Mouse (Mus musculus) erythroblast, adult 5-6 weeks (primary cell): ENCODE data around the gene Hoxd9. TPM values are rescaled to one million over a fixed set of nuclear protein-coding genes. Genes with fewer than 3 reads are reported as not detected.

ENCODE experiments used
- ATAC-seq: replicated peaks from 2 replicates; pipeline ENCODE4 v1.8.0; 2016; ENCODE audit warnings: moderate number of reproducible peaks, mild to moderate bottlenecking, moderate TSS enrichment, inconsistent platforms; ENCODE audit not compliant: poor library complexity, low FRiP score, severe bottlenecking
- total RNA-seq, 2 experiments: library from RNA; stranded (forward) in 1 of 2; stranded (reverse) in 1 of 2; fragments of 150-400 nt in 1 of 2; fragments of 200-764, 138-1000 nt in 1 of 2; gene quantifications; 2 replicates each; pipeline versions ENCODE4 v1.2.3 to v1.2.4; 2015 to 2017; ENCODE audit warnings: low replicate concordance in 2 of 2

Gene Hoxd9
- total RNA-seq, 2 experiments from 2014 or later: not detected

DNA sequence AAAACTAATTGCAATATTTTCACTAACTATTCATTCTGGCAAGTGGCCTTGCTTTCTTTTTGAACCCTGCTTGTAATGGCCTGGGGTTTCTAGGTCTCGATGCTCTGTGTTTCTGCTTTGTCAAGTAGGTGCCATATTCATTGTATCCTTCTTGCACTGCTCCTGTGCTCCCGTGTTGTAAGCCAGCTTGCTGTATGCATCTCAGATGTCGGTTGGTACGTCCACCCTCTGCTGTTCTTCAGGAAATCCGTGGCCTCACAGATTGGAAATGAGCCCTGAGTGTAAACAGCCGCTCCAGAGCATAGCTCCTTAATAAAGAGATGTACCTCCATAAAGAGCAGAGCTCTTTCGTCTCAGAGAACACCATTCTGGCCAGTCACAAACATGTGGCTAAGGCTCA, 10.1 kb downstream of the Hoxd9 start:
- ATAC-seq: no peak

DNA sequence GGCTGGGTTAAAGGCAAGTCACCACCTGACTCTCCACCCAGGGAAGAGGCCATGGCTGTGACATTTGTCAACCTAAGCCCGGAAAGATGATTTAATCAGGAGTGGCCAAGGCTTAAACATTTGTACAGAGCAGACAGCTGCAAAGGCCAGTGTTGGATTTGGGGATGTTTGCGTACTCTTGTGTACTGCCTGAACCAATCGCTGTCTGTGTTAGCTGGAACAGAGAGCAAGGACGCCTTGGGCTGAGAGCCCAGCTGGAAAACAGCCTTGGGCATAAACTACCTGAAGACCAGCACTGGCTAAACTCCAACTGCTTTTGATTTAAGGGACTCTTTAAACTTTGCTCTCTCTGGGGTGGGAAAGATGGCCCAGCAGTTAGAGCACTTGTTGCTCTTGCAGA, 11.1 kb downstream of the Hoxd9 start:
- ATAC-seq: no peak

DNA sequence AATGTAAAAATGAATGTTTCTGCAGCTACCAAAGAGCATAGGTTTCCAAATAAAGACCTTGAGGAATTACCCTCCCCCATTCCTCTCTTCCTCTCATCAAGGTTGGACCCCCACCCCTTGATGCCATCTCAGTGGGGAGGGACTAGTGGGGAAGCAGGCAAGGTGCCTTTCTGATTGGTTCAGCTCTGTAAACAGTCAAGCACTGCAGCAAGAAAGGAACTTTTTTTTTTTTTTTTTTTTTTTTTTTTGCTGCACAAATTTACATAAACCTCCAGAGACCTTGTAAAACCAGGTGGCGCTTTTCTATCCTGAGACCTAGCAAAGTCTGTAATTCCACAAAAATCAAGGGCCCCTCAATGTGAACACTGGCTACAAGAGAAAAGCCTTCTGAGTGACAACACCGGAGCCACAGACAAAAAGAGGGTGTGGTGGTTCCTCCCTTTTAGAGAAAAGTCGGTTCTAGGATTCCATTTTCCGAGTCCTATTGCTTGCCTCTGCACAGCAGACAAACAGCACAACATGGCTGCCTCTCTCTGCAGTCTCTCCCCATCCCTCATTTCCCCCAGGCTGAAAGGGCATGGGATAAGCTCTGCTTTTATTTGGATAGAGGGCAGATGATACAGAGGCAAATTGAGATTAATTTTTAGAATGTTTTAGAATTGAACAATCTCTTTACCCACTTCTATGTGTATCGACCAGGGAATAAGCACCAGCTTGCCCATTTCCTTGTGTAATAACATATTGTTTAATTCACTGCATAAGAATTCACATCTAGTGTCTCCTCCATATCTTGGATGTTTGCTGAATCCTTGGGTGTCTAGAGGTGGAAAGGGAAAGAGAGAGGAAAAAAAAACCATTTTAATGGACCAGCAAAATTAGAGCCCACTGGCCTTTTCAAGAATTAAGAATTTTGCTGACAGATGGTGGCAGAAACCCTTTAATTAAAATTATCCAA, 12.2 kb downstream of the Hoxd9 start:
- ATAC-seq: no peak

DNA sequence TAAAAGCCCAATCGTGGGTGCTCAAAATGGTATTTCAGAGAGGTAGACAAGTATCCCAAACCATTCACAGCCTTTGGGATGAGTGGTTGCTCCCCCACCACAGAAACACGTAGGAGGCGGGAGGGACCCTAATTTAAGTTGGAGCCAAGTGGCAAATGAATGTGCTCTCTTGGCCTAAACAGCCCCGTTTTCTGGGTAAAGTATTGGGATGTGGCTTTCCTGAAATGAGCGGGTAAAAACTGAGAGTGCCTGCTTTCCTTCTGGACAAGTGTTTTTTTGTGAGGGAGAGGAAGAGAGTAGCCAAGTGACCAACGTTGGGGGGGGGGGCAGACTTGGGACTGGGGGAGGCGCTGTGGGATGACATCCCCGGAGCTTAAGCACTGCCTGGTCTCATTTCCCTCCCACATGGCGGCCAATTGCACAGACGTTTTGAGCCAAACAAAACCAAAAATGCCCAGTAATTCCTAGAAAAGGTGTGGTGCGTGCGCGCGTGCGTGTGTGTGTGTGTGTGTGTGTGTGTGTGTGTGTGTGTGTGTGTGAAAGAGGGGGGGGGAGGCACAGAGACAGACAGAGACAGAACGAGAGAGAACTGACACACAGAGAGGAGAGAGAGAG, 13.5 kb downstream of the Hoxd9 start:
- no peak for ATAC-seq

DNA sequence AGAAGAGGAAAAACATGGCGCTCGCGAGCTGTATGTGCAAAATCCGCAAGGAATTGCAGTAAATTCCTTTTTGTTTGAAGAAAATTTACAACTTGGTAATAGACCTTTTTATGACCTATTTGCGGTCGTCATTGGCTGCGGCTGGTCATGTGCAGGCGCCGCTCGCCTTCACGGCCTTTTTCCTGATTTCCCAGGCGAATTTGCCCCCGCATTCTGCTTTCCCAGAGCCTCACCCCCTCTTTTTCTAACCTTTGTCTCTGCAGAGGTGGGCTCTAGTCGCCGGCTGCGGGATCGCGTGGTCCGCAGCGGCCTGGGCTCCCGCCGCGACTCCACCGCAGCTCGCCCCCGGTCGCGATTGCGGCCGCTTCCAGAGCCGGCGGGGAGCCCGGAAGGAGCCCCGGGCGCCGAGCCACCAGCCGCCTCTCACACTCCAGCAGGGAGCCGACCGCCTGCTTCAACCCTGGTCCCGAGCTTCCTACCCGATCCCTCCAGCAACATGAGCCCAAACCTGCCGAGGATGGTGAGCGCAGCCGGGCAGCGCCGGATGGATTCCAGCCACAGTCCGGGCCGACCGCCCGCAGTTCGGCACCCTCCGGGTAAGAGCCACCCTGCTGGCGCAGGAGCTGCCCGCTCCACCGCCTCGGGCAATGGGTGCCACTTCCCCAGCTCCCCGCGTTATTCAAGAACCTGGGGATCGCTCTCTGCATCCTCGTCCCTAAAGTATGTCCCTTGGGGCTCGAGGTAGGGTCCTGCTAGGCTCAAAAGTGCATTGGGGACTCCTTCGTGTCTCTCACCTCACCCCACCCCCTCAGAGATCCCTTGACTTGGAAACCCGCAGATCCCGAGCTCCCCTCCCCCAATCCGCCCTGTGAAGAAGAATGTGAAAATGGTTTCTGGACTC, 14.4 kb downstream of the Hoxd9 start, which contains the start of the genes Hoxd3 and Hoxd4:
Gene Hoxd3, plus strand, starts transcription at position 207 of the 901 bp plus-strand sequence.
Gene Hoxd4, plus strand, starts transcription at position 209 of the 901 bp plus-strand sequence.
- no peak for ATAC-seq

DNA sequence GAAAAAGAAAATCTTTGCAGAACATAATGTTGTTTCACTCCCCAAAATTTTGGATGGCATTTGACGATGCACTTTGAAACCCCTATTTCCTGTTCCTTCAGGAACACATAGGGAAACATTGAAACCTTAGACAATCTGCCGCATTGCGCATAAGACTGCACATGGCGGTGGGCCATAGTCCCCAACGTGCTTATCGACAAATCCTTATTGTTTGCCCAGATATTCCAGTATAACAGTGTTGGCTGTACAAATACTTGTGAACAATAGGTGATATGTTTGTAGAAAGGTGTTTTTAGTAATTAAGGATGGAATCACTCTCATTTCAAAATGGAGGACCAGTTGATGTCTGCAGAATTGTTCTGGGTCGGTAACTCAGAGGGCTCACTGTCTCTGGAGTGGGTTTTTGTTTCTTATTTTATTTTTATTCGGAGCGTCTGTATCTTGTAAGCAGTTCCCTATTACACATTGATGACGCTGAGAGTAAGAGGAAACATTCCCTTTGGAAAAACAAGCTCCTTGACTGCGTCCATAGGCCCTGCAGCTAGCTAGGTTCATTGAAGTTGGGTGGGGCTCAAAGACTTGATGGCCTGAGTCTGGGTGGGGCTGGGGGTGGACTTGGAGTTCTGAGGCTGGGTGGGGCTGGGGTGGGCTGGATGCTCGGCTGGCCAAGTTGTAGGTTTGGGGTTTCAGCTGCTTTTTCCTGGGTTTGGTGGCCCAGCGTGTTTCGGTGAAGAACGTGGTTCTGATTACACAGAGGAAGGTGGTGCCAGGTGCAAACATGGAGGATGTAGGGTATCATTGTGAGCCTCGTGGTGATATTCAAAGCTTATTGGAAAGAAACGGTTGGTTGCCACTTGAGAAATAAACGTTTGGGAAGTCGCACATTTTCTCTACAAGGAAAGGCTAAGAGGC, 16.0 kb downstream of the Hoxd9 start:
- ATAC-seq: no peak

GRCm38 (mm10) chr2:74714156-74714789, 16.7 kb downstream of the Hoxd9 start:
- ATAC-seq: no peak

DNA sequence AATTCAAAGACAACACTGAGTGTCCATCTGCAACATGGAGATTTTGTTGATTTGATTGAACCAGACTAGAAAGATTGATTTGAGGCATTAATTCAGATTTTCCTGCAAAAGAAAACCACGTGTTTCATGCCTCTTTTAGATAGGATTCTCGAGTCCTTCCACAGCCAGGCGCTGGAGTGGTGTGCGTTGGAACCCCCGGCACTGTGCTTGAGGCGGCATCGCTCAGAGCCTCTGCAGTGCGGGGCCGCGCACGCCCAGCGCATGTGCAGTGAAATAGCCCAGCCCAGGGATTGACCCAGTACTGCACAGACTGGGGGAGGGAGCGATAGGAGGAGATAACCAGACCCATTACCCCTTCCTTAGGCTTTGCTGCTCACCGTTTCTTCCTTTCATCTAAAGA, 17.4 kb downstream of the Hoxd9 start:
- no peak for ATAC-seq

- ATAC-seq: no peak
These were observed 18.1 kb downstream of the Hoxd9 start for GRCm38 (mm10) chr2:74715504-74716241.

GRCm38 (mm10) chr2:74720384-74720783, 22.9 kb downstream of the Hoxd9 start:
- ATAC-seq: no peak

GRCm38 (mm10) chr2:74720955-74721491, 23.5 kb downstream of the Hoxd9 start:
- no peak for ATAC-seq

DNA sequence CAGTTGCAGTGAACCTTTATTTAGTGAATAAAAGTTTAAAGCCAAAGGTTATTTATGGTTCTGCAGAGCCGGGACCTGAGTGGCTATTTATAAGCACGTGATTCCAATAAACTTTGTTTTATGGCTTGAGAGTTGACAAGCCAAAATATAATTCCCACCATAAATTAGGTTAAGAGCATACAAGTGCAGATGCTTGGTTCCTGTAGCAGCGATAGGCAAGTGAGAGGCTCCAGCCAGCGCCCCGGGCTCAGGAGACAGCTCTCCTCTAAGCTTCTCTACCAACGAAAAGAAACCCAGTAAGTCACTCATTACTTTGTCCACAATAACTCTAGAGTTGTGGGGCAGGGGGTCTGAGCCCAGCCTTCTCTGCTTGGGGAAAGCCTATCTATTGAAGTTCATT, 24.4 kb downstream of the Hoxd9 start:
- no peak for ATAC-seq

DNA sequence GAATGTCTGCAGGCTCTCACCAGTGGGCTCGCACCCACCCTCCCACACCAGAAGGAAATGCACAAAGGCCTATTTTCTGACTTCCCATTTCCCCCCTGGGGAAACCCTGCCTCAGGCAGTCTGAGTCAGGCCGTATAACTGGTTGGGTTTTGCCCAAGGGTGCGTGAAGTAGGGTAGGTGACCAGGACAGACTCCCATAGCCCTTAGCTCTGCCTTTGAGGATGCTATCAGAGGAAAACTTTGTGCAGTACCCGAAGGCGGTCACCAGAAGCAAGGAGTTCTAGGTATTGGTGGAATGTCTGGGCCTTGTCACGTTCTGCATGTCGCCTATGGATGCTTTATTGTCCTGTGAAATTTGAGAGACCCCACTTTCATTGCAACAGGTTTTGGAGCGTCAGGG, 25.4 kb downstream of the Hoxd9 start:
- ATAC-seq: no peak

GRCm38 (mm10) chr2:74724244-74725015, 26.9 kb downstream of the Hoxd9 start:
- ATAC-seq: no peak

DNA sequence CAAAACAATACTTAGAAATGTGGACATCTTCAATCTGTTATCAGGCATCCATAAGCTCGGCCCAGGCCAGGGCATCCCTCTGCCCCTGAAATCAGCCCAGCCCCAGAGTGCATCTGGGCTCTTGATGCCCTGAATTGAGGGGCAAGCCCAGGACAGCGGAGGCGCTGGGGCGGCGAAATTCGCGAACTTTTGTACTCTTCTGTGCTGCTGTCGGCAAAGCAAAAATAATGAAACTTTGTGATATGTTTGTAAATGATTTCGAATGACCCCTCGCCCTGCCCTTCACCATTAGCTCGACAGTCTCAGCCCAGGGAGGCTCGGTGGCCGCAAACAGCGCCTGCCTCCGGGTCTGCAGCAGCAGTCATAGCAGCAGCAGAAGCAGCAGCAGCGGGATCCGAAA, 27.6 kb downstream of the Hoxd9 start:
- no peak for ATAC-seq

DNA sequence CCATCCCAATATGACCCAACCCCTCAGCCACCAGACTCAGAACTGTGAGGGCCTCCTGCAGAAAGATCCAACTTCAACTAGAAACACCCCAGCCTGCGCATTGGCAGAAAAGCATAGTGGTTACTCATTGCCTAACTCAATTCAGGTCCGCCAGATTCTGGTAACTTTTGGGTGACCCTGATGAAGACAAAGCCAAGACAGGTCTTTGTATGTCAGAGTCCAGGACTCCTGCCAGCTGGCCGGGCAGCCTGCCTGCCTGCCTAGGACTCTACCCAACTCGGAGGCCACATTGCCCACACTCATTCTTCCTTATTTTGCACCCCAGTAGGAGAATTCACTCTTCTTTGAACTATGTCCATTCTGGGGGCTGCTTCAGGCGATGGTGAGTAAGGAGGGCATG, 29.0 kb downstream of the Hoxd9 start, which contains the start of gene Gm28230:
Gene Gm28230, plus strand, starts transcription at position 178 of the 400 bp plus-strand sequence.
- ATAC-seq: no peak
